Mouse (Mus musculus) lung, adult 2 months (tissue): ENCODE measurements around the gene Smim24.

Experiments
- CTCF ChIP-seq: fragments of 200-500 bp; IDR thresholded peaks from 2 replicates; pipeline ENCODE4 v1.5.1; 2011; ENCODE audit warnings: mild to moderate bottlenecking, low read length, control low read depth; ENCODE audit not compliant: insufficient read depth
- POLR2A ChIP-seq: fragments of 200-500 bp; IDR thresholded peaks from 2 replicates; pipeline ENCODE4 v1.6.1; 2011; ENCODE audit warnings: low read depth, mild to moderate bottlenecking, control low read depth, low read length, borderline replicate concordance; ENCODE audit errors: extremely low read depth

DNA sequence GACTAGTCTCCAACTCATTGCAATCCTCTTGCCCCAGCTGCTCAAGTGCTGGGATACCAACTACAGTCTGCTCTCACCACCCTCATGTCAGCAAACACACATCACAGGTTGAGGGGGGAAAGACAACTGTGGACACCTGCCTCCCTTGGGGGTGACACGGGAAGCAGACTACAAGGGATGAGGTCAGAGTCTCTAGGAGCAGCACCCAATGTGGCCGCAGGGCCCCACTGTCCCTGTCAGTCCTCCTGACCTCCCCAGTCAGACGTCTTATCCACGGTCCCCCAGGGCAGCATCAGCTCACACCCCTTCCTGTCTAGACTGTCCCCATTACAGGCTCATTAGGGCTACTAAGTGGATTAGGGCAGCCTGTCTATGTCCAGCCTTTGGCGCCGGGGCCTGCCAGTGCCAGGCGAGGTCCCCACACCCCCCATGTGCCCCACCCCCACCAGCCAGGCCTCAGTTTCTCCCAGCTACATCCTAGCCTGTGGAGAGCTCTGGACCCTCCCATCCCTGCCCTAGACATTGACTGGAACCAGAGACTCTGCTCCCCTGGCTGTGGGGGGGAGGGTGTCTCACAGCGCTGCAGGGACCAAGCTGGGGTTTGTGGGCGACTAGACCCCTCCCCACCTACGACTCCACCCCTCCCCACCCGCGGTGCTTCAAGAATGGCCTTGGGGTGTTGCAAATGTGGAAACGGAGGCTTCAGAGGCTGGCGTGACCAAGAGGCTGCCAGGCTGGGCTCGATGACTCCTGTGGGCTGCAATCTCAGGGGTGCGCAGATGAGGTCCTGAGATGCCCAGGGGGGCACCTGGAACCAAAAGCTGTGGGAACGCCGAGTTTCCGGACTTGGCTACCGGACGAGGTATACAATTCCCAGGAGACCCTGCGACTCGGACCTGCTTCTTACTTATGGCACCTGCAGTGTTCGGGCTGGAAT lies 13.9 kb downstream of the Smim24 start:
- TF ChIP-seq CTCF (no peak), POLR2A (no peak)
